Mouse (Mus musculus) embryo, embryonic 11.5 days (tissue): ENCODE results near the gene Apex1.
"Not testable (repeated sequence)": the region's sequence is repeated elsewhere in the genome, so short reads cannot be mapped to it uniquely, and the experiment has no call there.

Experiments
- DNase-seq: peaks from one replicate; pipeline ENCODE4 v3.0.0-alpha.2; 2012; ENCODE audit warnings: low read depth, low spot score

Apex1 gene

GRCm38 (mm10) chr14:50969558-50970544, 45.1 kb downstream of the Apex1 start:
- no peak for DNase-seq

DNA sequence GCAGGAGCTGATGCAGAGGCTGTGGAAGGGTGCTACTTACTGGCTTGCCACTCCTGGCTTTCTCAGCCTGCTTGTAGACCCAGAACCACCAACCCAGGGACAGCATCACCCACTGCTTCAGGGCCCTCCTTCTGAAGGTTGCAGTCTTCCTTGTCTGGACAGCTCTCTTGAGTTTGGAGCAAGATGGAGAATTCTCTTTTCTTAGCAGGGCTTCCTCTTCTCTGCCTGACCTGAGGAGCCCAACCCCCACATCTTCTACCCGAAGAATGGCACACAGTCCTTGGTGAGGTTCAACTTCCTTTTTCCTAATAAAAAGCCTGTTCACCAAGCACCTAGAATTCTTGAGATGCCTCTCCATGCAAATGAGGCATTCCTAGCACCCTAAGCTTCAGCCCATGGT, 46.1 kb downstream of the Apex1 start:
- DNase-seq = no peak

DNA sequence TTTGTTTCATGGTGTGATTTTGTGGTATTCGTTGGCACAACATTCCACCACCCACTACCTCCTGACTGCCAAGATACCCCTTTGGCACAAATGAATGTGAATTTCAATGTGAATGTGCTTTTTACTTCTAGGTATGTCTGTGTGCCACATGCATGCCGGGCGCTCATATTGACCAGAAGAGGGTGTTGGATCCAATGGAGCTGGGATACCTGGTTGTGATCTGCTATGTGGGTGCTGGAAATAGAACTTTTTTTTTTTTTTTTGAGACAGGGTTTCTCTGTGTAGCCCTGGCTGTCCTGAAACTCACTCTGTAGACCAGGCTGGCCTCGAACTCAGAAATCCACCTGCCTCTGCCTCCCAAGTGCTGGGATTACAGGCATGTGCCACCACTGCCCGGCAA, 48.3 kb downstream of the Apex1 start:
- not testable (repeated sequence) for DNase-seq

DNA sequence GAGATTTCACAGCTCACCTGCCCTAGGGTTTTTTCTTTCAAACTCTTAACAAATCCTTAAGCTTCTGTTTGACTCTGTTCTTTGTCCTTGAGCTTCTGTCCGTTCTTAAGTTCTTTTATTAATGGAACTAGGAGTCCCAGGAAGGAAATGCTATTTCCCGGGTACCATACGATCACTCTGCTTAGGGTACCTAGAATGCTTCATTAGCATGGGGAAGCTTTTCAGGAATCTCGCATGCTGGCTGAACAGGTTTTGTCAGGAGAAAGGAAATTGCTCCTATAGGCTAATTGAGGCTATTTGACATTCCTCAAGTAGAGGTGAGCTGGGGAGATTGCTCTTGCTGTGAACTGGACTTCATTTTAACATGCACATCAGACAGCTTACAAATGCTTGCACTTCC, 48.9 kb downstream of the Apex1 start:
- no peak for DNase-seq

DNA sequence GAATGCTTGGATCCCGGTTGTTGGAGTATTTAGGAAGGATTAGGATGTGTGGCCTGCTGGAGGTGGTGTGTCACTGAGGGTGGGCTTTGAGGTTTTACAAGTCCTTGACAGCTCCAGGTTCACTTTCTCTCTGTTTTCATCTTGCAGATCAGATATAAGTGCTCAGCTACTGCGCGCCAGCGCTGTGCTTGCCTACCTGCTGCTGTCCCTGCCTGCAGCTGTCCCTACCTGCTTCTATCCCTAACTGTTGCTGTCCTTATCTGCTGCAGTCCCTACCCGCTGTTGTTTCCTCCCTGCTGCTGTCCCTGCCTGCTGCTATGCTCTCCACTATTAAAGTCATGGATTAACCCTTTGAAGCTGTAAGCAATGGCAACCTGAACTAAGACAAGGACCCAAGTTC, 50.2 kb downstream of the Apex1 start:
- no peak for DNase-seq

- DNase-seq = no peak
Measured at GRCm38 (mm10) chr14:50976674-50977073, 51.9 kb downstream of the Apex1 start.
